Mouse (Mus musculus) liver, embryonic 14.5 days (tissue): ENCODE results near the gene Rpl4. TPM values are rescaled to one million over a fixed set of nuclear protein-coding genes. Genes with fewer than 3 reads are reported as not detected.
"Not testable (repeated sequence)": the region's sequence is repeated elsewhere in the genome, so short reads cannot be mapped to it uniquely, and the experiment has no call there.

Source experiments
- ATAC-seq: fragments of 200-750 bp; cut with Nextera tagmentation; 2 replicates; pipeline ENCODE4 v1.8.0; 2017; ENCODE audit warnings: moderate number of reproducible peaks, mild to moderate bottlenecking, moderate library complexity; ENCODE audit not compliant: insufficient read depth
- DNase-seq, 3 experiments: peaks; one replicate each; pipeline ENCODE4 v3.0.0-alpha.2; 2012 to 2013; ENCODE audit warnings: low read depth in 3 of 3, low spot score in 3 of 3
- H3K27ac ChIP-seq: fragments of 300-500 bp; sonication (generic); 2 replicates; pipeline ENCODE4 v1.5.1; 2014; ENCODE audit warnings: moderate library complexity, mild to moderate bottlenecking, control low read depth, inconsistent platforms
- H3K27me3 ChIP-seq: fragments of 300-500 bp; sonication (generic); 2 replicates; pipeline ENCODE4 v1.6.1; 2014; ENCODE audit warnings: mild to moderate bottlenecking, low read length, moderate library complexity; ENCODE audit not compliant: control insufficient read depth, insufficient read depth
- H3K36me3 ChIP-seq: fragments of 300-500 bp; sonication (generic); replicated peaks from 2 replicates; pipeline ENCODE4 v1.6.1; 2014; ENCODE audit warnings: low read depth; ENCODE audit not compliant: control insufficient read depth, insufficient read depth
- H3K4me1 ChIP-seq, 2 experiments: fragments of 200-500 bp in 1 of 2; fragments of 300-500 bp in 1 of 2; sonication (generic) in 1 of 2; replicated peaks; 2 replicates each; pipeline ENCODE4 v1.6.1; 2012 to 2014; ENCODE audit warnings: antibody characterized with exemption in 1 of 2, inconsistent platforms in 1 of 2, low read length in 1 of 2; ENCODE audit not compliant: control insufficient read depth in 2 of 2, insufficient read depth in 2 of 2
- H3K4me2 ChIP-seq: fragments of 300-500 bp; sonication (generic); 2 replicates; pipeline ENCODE4 v1.6.1; 2014; ENCODE audit warnings: low read depth, mild to moderate bottlenecking, control low read depth, moderate library complexity
- H3K4me3 ChIP-seq, 2 experiments: fragments of 200-500 bp in 1 of 2; fragments of 300-500 bp in 1 of 2; sonication (generic) in 1 of 2; 2 replicates each; pipeline ENCODE4 v1.5.1; 2012 to 2014; ENCODE audit warnings: low read depth in 2 of 2, low read length in 2 of 2, mild to moderate bottlenecking in 2 of 2, control low read depth in 1 of 2, inconsistent platforms in 1 of 2, moderate library complexity in 1 of 2; ENCODE audit not compliant: insufficient read depth in 1 of 2
- H3K9ac ChIP-seq: fragments of 300-500 bp; sonication (generic); replicated peaks from 2 replicates; pipeline ENCODE4 v1.6.1; 2014; ENCODE audit warnings: mild to moderate bottlenecking, control low read depth, moderate library complexity
- H3K9me3 ChIP-seq: fragments of 300-500 bp; sonication (generic); 2 replicates; pipeline ENCODE4 v1.6.1; 2016; ENCODE audit warnings: low read length, mixed read lengths; ENCODE audit not compliant: control insufficient read depth
- CTCF ChIP-seq: IDR thresholded peaks from 2 replicates; pipeline ENCODE4 v1.5.1; 2016; ENCODE audit warnings: antibody characterized with exemption, low read depth, control low read depth
- EP300 ChIP-seq: IDR thresholded peaks from 2 replicates; pipeline ENCODE4 v1.6.1; 2016; ENCODE audit warnings: antibody characterized with exemption, low read depth
- WGBS: fragments of 180-500 bp; shearing (Covaris S2); extraction: QIAGEN DNeasy Blood & Tissue Kit; methylation state at CpG from one replicate; pipeline ENCODE4 v1.1.7; 2014; ENCODE audit not compliant: insufficient replicate concordance; 5-methylcytosine and 5-hydroxymethylcytosine counted together
- polyA plus RNA-seq, 2 experiments: library from polyadenylated mRNA; depleted of rRNA in 1 of 2; stranded (reverse) in 1 of 2; unstranded in 1 of 2; fragments of >200 nt; fragmentation: Nextera tagmentation in 1 of 2; extraction: Ambion mirVana in 1 of 2; gene quantifications; 2 replicates each; pipeline versions ENCODE4 v1.2.1 to v1.2.3; 2012 to 2014

Gene Rpl4
- polyA plus RNA-seq (2012; rRNA removed) (583 and 863 TPM in 2 replicates), polyA plus RNA-seq (2014; fragmentation: Nextera tagmentation; extraction: Ambion mirVana) (840 and 926 TPM in 2 replicates)

DNA sequence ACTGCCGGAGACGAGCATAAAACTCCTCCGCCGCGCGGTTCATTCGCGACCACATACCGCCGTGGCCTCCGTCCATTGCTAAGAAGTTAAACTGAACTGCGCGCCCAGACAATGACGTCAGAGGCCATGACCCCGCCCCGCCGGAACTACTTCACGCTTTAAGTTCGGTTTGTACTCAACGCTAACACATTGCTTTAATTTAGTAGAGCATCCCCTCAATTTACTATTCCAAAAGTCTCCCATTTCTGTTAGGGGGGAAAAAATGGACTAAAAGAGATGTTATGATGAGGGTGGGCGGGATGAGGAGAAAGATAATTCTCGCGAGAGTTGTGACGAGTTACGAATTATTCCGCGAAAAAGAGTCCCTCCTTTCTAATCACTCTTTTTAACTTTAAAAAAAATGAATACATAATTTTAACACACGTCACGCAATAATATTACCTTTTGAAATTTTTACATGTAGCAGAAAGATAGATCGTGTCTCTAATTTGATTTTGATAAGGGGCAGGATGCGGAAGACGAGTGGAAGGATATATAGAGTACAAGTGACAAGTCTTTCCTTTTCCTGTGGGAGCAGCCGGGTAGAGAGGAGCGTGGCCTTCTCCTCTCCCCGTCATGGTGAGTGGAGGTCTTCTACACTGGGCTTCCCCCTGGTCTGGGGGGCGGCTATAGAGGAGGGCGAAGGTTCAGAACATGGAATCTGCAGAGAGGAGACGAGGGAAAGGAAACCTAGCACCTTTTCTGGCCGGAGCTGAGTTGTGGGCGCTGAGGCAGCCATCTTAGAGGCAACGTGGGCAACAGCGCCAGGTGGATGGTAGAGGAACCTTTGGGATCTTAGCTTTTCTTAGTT lies at the start of gene Rpl4, which contains the start of gene Zwilch:
Rpl4 (plus strand) TSS at position 560 of the 850 bp plus-strand sequence.
Zwilch (minus strand) TSS at position 289 of the 850 bp plus-strand sequence.
- H3K27ac ChIP-seq: peak within 1 kb of the TSS; percentile 71
- peak within 1 kb of the TSS; percentile 97 for H3K9ac ChIP-seq
- peak within 1 kb of the TSS; percentile 93 to 95 for H3K4me3 ChIP-seq
- peaks cover 8 to 11% of the 10 kb centered on the region in 2 experiments for H3K4me1 ChIP-seq
- WGBS: under 1% methylated on average over 42 of the region's 42 CpGs
- peak within 1 kb of the TSS; percentile 71 for H3K4me2 ChIP-seq
- H3K9me3 ChIP-seq: no peaks in the 10 kb centered on the region
- ATAC-seq (peak; percentile 81), DNase-seq (peak; percentile 72 to 79 (median 73))
- no peaks in the 10 kb centered on the region for H3K27me3 ChIP-seq
- TF ChIP-seq CTCF (no peak; the same call in 1 of the 2 replicates), EP300 (peak; percentile 76)
- peaks cover 39% of the 10 kb centered on the region for H3K36me3 ChIP-seq

- WGBS: 46% methylated on average over 3 of the region's 3 CpGs
- H3K9me3 ChIP-seq, H3K4me3 ChIP-seq, H3K27me3 ChIP-seq, DNase-seq, H3K4me2 ChIP-seq, H3K4me1 ChIP-seq, H3K9ac ChIP-seq, ATAC-seq, H3K27ac ChIP-seq, H3K36me3 ChIP-seq: not testable (repeated sequence)
Measured at GRCm38 (mm10) chr9:64124846-64125245, 48.3 kb upstream of the Rpl4 start.

DNA sequence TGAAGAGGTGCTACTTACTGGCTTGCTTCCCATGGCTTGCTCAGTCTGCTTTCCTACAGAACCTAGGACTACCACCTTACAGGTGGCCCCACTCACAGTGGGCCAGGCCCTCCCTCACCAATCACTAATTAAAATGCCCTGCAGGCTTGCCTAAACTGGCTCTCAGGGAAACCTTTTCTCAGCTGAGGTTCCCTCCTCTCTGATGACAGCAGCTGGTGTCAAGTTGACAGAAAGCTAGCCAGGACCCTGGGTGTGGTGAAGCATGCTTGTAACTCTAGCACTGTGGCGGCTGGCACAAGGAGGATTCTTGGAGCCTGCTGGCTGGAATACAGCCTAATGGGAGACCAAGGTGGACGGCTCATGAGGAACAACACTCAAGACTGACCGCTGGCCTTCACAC lies 47.9 kb upstream of the Rpl4 start:
- Histone ChIP-seq H3K27me3 (no peaks in the 10 kb centered on the region), H3K4me1 (no peaks in the 10 kb centered on the region; a peak in 3 of 4 replicates), H3K27ac (no peak overlapping the region), H3K36me3 (no peaks in the 10 kb centered on the region), H3K4me3 (no peak overlapping the region), H3K9me3 (no peaks in the 10 kb centered on the region), H3K4me2 (no peak overlapping the region), H3K9ac (no peak overlapping the region)
- 67% methylated on average over 3 of the region's 3 CpGs for WGBS
- DNase-seq (no peak), ATAC-seq (no peak)
- TF ChIP-seq EP300: no peak
- TF ChIP-seq CTCF: no peak

DNA sequence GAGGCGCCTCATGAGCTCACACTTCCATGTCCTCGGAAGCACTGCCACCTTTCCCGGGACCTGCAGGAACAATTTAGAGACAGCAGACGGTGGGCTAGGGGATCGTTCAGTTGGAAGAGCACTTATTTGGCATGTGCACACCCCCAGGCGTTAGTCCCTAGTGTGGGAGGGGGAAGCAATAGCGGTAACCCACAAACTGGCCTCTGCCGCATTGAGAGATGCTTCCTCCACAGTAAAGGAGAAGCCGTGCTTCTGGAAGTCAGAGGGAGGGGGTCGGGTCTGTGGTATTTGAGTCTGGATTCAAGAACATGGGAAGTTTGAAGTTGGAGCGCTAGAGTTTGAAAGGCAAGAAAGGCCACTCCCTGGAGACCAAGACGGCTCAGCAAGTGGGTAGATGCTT lies 47.1 kb upstream of the Rpl4 start:
- Histone ChIP-seq H3K4me1 (no peaks in the 10 kb centered on the region; a peak in 1 of 4 replicates), H3K36me3 (no peaks in the 10 kb centered on the region), H3K9me3 (no peaks in the 10 kb centered on the region), H3K4me3 (no peak overlapping the region), H3K9ac (no peak overlapping the region), H3K27ac (no peak overlapping the region), H3K27me3 (no peaks in the 10 kb centered on the region), H3K4me2 (no peak overlapping the region)
- WGBS: 36% methylated on average over 12 of the region's 12 CpGs
- no peak for DNase-seq
- ATAC-seq: no peak
- no peak for TF ChIP-seq EP300
- no peak for TF ChIP-seq CTCF

DNA sequence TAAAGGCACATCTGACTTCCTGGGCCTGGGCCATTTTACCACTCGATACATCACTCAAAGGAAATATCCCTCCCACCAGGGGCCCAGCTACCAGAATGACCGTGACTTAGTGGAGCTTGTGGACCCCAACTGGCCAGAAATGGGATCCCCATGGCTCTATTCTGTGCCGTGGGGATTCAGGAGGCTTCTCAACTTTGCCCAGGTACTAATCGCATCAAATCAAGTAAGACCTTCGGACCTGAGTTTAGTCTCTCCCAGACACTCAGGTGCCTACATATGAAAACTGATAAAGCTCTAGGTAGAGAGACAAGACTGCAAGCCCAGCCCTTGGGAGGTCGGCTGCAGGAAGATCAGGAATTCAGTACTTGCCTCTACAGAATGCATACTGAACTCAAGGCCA lies 41.6 kb upstream of the Rpl4 start:
- no peaks in the 10 kb centered on the region for H3K4me1 ChIP-seq
- ATAC-seq (no peak), DNase-seq (no peak)
- no peak overlapping the region for H3K27ac ChIP-seq
- no peaks in the 10 kb centered on the region for H3K9me3 ChIP-seq
- no peaks in the 10 kb centered on the region for H3K27me3 ChIP-seq
- 68% methylated on average over 6 of the region's 6 CpGs for WGBS
- peaks cover 6% of the 10 kb centered on the region for H3K36me3 ChIP-seq
- no peak overlapping the region for H3K4me3 ChIP-seq
- H3K9ac ChIP-seq: no peak overlapping the region
- TF ChIP-seq EP300: no peak
- TF ChIP-seq CTCF: no peak
- no peak overlapping the region for H3K4me2 ChIP-seq
